Mouse (Mus musculus) heart, postnatal 0 days (tissue): ENCODE data around the gene Snurf.

Experiments
- CTCF ChIP-seq: IDR thresholded peaks from 2 replicates; pipeline ENCODE4 v1.5.1; 2016; ENCODE audit warnings: antibody characterized with exemption, control low read depth, low read depth
- EP300 ChIP-seq: IDR thresholded peaks from 2 replicates; pipeline ENCODE4 v1.6.1; 2016; ENCODE audit warnings: antibody characterized with exemption, low read depth

DNA sequence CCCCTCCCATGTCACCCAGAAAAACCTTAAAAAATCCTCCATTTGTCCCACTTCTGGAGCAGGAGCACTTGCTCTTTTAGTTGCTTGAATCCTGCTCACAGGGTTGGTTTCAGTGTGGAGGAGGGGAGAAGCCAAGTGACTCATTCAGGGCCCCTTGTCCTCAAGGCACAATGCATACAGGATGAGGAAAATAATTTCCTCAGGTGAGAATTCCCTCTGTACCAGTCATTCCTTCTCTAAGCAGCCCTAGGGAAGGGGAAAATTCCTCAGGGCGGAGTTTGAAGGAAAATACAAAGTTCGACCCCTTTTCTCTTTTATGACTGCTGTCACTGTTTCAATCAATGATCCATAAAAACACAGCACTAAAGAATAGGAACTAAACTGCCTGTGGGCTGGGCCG, 8.3 kb upstream of the Snurf start:
- TF ChIP-seq EP300 = no peak
- TF ChIP-seq CTCF = no peak
